Mouse (Mus musculus) cerebellum, adult 9-11 months (tissue): Measurements from ENCODE around the gene Vmn2r18.

ENCODE experiments used
- DNase-seq: peaks from one replicate; pipeline ENCODE4 v3.0.0; 2022

The Vmn2r18 gene

GRCm38 (mm10) chr5:151605921-151606320 lies at the start of gene Vmn2r18:
Gene Vmn2r18, minus strand, starts transcription at chr5:151606021.
- DNase-seq = no peak

GRCm38 (mm10) chr5:151651411-151651784 lies 45.6 kb upstream of the Vmn2r18 start:
- DNase-seq = no peak

GRCm38 (mm10) chr5:151650700-151651410 lies 45.0 kb upstream of the Vmn2r18 start, which contains the start of gene Rfc3:
Gene Rfc3, minus strand, starts transcription at chr5:151651242.
- DNase-seq = peak; percentile 91

- no peak for DNase-seq
Observed at GRCm38 (mm10) chr5:151644845-151645244, 39.0 kb upstream of the Vmn2r18 start.

GRCm38 (mm10) chr5:151642867-151643266 lies 37.0 kb upstream of the Vmn2r18 start:
- no peak for DNase-seq

DNA sequence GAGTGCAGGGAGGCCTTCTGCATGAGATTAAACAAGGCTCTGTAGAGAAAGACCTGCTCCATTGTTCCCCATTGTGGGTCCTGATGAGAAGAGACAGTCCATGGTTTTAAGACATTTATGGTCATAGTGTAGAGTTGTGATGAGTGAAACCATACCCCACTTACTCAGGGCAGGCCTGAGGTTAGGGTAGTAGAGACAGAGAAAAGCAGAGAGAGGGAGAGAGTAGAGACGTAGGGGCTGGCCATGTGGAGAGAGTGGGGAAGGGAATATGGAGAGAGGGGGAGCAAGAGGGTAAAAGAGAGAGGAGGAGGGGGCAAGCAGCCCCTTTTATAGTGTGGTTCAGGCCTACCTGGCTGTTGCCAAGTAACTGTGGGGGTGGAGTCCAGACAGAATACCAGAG lies 36.3 kb upstream of the Vmn2r18 start:
- no peak for DNase-seq

- no peak for DNase-seq
Observed at GRCm38 (mm10) chr5:151601696-151602095, 4.1 kb downstream of the Vmn2r18 start.
